Mouse (Mus musculus) layer of hippocampus, adult 8-10 months (tissue): ENCODE results near the gene Pitpna. TPM values are rescaled to one million over a fixed set of nuclear protein-coding genes. Genes with fewer than 3 reads are reported as not detected.
"Not testable (repeated sequence)": the region's sequence is repeated elsewhere in the genome, so short reads cannot be mapped to it uniquely, and the experiment has no call there.

Experiments
- DNase-seq, 2 experiments: peaks; one replicate each; pipeline ENCODE4 v3.0.0; 2022; ENCODE audit warnings: low spot score in 2 of 2
- total RNA-seq, 4 experiments: library from RNA; stranded (reverse); gene quantifications; 2 replicates each; pipeline ENCODE4 v1.2.4; 2022

Pitpna gene
- total RNA-seq, 4 experiments from 2014 or later = 264 to 282 (median 275) TPM

DNA sequence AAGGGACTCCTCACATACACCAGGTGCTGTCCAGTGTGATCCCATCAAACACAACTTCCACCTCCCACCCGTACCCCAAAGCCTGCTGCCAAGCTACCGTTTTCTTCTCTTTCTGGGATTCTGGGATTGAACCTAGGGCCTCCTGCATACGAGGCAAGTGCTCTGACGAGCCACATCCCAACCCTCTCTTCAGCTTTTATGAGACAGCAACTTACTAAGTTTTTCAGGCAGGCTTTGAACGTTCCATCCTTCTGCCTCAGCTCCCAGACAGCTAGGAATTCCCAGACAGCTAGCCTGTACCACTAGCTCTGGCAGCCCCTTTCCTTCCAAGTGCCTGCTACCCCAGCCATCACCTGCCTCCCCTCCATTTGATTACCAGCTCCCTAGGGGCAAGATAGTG is 934 bp upstream of the Pitpna start:
- DNase-seq = no peak

DNA sequence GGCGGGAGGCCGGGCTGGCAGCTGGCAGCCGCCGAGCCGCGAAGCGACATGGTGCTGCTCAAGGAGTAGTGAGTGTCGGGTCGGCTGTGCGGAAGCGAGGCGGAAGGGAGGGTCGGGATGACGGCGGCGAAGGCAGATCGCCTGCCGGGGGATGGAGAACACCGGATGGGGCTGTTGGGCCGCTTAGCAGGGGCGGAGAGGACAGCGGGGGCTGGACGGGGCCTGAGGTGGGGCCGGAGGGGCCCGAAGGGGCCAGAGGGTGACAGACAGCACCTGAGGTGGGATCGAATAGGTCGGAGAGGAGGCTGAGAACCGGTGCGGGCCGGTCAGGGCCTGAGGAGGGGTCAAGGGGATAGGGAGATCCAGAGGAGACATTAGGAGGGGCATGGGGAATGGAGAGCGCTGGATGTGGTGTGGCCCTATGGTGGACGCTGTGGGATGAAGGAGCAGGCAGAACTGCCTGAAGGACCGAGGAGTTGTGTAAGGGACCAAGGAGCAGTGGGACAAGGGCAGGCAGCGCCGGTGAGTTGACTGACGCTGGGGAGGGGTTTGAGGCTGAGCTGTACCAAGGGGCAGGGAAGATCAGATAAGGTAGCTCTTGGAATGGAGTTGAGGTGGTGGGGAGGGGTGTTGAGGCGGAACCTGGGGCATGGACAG is 516 bp downstream of the Pitpna start:
- no peak for DNase-seq

DNA sequence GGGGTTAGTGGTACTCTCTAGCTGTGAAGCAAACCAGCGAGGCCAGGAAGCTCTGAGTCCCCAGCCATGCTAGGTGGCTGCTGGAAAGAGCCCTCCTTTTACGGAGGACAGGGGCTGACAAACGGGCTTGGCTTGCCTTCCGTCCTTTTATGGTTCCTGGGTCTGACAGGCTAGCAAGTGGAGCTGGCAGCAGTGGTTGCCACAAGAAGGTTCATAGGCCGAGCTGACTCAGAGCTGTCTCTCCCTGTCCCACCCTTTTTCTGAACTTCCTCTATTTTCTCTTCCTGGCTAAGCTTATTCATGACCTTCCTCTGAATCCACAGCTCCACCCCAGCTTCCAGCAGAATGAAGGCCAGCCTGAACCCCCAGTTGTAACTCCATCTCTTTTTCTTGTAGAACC is 4.7 kb downstream of the Pitpna start:
- no peak for DNase-seq

DNA sequence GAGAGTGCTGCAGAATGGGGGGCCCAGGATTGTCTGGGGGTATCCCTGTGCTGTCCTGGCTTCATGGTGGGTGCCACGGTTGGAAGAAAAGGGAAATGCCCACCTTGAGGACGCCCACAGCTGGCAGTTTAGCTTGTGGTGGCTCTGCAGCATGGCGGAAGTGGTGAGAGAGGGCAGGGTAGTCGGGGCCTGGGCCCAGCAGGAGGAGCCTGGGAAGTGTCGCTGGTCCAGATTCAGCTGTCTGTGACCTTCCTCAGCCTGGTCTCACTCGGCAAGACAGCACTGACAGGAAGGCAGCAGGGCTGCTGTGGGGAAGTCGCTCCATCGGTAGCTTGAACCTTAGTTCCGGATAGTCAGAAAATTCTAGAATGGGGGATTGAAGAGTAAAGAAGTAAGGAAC is 6.5 kb downstream of the Pitpna start:
- DNase-seq = no peak

DNA sequence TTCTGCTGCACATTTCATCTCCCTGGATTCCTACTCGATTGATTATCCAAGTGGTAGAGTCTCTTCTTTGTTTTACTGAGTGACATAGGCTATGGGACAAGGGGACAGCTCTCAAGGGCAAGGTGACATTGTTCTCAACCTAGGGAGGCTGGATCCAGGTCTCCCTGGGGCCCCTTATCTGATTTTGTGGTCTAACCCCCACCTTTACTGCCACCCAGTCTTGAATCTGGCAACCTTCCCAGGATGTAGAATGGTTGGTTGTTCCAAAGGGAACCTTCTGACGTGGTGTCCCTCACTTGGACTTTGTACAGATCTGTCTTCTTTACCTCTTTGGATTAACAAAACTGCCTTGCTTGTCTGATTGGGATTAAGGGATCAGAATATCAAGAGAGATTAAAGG is 7.5 kb downstream of the Pitpna start:
- no peak for DNase-seq

DNA sequence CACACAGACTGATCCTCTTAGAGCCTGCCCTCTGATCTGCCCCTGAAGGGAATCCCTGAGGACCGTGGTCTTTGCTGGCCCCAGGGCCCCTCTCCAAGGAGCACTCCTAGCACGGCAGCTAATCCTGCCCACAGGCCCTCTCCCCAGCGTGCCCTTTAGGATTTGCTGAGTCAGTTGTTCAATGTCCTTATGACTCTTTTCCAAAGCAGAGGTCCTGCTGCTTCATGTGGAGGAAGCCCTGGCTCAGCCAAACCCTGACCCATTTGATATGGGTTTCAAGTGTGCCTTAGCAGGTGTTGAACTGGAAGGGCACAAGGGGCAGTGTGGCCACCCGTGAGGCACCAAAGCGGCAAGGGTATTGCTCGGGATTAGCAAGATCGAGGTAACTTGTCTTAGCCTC is 7.9 kb downstream of the Pitpna start:
- DNase-seq = no peak

DNA sequence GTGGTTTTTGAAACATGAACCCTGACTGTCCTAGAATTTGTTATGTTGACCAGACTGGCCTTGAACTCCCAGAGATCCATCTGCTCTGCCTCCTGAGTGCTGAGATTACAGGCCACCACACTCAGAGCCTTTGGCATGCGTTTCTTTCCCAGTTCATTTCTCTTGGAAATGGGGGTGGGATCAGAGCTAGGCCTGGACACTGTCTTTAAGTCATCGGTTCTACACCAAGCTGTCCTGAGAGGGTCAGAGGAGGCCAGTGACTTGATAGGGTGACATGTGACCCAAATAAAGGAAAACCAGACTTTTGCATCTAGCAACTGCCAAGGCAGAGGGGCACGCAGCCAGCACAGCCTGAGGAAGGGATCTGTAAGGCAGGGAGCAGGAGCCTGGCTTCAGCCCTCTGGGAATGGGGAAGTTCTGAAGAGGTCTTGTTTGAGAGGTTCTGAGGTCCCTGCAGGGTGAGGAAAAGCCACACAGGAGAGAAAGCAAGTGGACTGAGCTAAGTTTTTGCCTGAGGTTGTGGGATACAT is 8.9 kb downstream of the Pitpna start:
- DNase-seq = no peak

DNA sequence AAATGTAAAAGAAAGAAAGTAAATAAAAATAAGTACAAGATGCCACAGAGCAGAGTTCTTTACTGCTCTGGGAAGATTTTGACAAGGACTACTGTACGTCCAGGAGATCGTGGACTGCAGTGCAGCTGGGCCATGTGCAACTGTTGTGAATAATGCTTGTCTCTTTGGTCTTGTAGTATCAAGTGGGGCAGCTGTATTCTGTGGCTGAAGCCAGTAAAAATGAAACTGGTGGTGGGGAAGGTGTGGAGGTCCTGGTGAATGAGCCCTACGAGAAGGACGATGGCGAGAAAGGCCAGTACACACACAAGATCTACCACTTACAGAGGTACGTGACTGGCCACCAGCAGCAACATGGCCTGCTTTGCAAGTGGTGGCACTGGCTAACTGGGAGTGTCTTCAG is 10.1 kb downstream of the Pitpna start:
- no peak for DNase-seq

DNA sequence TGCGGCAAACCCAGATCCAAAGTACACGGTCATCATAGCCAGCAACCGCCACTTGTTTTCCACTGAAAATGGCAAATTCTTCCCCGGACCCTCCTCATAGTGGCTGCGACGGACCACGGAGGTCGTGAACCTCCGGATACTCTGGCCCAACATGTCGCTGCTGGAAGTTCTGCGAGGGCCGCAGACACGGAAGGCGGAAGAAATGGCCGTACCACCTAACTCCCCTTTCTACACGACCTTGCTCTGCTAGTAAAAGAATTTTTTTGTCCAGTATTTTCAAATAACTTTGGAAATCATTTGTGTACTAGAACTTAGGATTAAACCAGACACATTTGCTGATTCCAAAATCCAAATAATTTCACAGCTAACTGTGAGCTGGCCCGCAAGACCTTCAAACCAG is 11.9 kb downstream of the Pitpna start:
- DNase-seq = not testable (repeated sequence)

DNA sequence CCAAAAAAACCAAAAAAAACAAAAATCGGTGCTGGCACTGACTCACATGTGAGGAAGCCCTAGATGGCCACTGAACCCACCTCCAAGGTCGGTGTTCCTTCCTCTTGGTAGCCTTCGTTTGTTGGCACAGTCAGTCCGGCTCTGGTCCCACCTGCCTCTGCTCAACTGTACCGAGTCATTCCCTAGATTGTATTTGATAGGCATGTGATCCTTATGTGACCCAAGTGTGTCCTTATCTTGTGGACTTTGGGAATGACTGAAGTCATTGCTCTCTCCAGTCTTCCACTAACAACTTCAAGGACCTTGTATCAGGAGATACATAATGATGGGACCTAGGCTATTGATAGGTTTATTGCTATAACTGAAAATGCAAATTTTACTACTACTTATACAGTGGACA is 16.9 kb downstream of the Pitpna start:
- DNase-seq = no peak

DNA sequence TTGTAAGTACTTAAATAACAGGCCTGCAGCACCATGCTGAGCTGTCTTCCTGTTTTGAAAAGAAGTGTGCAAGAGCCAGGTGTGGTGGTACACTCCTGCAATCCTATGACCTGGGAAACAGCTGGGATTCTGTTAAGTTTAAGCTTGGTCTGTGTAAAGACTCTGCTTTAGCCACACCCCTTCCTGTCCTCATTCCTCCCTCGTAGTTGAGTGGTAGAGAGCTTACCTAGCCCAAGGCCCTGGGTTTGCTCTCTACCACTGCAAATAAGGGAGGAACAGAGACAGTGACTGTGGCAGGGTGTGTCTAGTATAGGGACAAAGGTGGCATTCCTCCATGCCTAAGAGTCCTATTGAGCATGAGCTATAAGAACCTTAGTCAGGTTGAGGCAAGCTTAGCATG is 17.4 kb downstream of the Pitpna start:
- DNase-seq = no peak

DNA sequence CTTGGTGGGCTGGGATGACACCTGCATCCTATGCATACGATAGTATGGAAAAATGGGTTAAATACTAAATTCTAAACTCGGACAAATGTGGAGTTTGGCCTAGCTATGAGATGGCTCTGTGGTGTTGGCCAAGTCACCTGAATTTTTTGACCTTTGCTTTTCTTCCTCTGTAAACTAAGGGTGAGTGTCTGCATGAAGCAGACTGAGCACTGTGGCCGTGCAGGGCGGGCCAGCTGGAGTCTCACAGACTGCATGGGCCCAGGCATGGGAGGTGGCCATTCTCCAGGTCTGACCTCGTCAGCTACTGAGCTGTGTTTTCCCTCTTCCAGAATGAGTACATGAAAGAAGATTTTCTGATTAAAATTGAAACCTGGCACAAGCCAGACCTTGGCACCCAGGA is 20.9 kb downstream of the Pitpna start:
- no peak for DNase-seq

DNA sequence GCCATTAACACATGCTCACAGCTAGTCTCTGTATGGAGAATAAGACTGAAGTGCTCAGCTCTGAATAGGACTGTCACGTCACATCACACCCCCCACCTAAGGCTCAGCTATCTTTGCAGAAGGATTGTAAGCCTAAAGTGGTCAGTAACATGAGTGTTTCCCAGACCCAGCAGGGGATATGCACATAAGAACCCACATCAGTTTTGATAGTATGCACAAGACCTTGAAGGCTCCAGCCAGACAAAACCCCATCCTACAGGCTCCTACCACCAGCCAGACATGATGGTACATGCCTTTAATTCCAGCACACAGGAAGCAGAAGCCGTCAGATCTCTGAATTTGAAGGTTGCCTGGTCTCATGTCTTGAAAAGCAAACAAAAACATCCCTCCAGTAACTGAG is 22.1 kb downstream of the Pitpna start:
- DNase-seq = no peak

DNA sequence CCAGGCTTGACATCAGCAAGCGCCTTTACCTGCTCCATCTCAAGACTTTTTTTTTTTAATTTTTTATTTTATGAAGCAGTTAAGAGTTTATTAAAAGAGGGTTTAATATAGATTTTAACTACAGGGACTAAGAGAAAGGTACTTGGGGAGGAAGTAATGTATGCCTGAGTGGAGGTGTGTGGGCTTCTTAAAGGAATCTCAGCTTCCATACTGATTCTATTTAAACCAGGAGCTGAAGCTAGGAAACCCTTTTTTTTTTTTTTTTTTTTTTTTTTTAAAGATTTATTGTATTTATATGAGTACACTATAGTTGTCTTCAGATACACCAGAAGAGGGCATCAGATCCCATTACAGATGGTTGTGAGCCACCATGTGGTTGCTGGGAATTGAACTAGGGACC is 26.9 kb downstream of the Pitpna start:
- DNase-seq = no peak

DNA sequence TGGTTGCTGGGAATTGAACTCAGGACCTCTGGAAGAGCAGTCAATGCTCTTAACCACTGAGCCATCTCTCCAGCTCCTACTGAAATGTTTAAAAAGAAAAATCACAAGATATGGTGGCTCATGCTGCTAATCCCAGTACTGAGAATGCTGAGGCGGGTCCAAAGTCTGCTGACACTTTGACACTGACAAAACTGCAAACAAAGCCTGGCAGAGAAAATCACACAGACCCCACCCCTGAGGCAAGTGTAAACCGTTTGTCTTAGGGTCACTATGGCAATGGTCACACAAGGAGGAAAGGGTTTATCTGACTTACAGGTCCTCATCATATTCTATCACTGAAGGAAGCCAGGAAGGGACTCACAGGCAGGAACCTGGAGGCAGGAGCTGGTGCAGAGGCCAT is 27.7 kb downstream of the Pitpna start:
- no peak for DNase-seq

DNA sequence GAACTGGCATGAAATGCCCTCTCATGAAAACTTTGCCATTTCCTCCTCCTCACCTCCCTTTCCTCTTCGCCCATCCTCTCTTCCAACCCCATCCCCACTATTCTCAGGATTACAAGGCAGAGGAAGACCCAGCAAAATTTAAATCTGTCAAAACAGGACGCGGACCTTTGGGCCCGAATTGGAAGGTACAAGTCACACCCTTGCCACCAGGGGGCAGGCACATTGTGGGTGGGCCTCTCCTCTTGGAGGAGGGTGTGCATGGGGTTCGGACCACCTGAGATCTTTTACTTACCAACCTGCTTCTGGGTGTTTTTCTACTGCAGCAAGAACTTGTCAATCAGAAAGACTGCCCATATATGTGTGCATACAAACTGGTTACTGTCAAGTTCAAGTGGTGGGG is 31.2 kb downstream of the Pitpna start:
- DNase-seq = no peak

DNA sequence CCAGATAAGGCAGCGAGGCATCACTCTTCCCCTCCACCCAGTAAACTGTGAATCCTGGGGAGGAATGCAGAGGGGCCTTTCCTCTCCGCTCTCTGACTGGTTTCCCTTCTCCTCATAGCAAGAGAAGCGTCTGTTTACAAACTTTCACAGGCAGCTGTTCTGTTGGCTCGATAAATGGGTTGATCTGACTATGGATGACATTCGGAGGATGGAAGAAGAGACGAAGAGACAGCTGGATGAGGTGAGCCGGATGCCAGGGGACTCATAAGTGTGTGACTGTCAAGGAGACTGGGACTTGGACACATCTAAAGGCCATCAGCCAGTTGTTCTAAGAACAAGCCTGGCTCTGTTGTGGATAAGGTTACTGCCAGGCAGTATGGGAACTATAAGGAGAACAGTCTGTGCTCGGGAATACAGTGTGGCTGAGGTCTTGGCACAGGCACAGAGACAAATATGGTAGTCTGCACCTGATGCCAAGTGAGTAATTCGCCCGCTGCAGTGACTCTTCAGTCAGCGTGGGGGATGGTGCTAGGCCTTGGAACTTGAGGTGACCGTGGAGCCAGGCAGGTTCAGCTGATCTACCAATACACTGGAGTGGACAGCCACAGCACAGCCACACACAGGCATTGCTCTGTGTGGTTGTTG is 32.4 kb downstream of the Pitpna start:
- DNase-seq = peak in 1 of 2 experiments; percentile 44

DNA sequence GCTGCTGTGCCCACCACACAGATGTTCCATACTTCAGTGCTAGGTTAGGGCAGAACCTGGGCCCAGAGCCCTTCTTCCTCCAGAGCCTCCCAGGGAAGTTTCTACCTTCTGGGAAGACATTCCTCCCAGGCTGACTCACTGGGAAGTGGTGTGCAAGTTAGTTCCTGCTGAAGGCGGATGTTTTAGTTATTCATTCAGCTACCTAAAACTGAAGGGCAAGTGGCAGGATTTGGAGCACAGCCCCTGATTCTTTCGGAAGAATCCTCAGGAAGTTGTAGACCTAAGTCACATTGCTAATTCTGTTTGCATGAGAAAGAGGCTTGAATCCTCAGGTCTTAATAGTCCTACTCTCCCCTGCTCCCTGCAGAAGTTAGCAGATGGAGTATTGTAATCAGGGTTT is 33.5 kb downstream of the Pitpna start:
- DNase-seq = no peak

DNA sequence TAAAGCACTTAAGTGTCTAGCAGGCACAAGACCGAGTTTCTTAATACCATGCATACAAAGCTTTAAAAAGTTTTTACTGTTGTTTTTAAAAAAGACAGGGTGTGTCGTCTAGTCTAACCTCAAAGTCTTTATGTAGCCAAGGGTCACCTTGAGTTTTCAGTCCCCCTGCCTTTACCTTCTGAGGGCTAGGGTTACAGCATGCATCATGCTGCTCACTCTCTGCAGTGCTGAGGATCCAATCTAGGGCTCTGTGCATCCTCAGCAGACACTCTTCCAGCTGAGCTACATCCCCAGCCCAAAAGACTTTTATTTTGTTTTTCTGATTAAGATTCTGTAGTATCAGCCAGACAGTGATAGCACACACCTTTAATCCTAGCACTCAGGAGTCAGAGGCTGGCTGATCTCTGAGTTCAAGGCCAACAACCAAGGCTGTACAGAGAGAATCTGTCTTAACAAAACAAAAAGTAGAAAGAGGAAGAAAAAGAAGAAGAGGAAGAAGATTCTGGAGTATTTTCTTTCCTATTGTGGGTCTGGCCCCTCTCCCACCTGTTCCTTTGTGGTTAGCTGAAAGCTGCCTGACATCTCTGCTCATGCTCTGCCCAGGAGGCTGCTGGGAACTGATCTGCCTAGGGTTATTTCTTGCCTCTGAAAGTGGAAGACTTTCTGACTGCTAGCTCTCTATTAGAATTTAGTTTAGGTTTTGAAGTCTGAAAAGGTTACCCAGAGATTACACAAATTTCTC is 34.9 kb downstream of the Pitpna start:
- DNase-seq = no peak

DNA sequence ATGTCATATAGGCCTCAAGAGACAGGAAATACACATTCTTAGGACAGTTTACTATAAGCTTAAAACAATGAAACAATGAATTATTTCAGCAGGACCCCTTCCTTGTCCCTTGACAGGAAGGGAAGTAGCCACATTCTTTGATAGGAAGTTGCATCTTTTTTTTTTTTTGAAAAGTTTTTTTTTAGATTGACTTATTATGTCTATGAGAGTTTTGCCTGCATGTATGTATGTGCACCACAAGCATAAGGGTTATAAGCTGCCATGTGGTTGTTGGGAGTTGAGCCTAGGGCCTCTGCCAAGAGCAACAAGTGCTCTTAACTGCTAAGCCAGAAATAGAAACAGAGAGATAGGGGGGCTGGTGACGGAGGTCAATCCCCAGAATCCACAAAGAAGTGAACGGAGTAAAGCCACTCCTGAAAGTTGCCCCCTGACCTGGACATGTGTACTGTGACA is 36.2 kb downstream of the Pitpna start:
- no peak for DNase-seq

DNA sequence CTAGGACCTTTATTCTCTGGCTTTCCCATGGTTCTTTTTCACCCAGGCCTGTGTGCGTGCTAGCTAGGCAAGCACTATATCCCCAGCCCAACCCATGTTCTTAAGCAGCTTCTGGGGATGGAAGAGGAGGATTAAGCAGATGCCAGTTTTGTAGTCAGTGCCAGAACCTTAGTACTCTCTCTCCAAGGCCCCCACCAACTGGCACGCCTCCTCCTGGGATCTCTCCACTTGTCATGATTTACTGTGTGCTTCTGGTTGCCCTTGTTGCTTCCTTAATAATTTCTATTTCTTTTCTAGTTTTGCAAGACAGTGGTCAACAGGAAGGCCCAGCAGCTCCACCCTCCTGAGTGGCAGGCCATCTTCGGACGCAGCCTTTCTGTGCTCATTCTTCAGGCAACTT is 37.9 kb downstream of the Pitpna start:
- peak in 1 of 2 experiments; percentile 46 for DNase-seq

DNA sequence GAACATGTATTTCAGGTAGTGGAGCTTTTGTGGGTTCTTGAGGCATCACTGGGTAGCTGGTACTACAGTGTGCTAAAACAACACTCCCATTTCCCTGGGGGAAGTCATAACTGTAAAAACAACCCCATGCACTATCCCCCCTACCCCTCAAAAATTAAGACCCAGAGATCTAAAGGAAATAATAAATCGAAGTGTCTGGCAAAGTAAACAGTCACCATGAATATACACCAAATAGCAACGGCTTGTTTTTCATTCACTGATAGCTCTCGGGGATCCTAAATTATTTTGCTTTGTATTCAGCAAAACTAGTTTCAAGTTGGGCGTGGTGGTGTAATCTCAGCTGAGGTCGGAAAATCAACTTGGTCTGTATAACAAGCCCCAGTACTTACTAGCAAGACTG is 42.2 kb downstream of the Pitpna start:
- no peak for DNase-seq
